Mouse (Mus musculus) cortical plate, adult 2 months (tissue): ENCODE measurements around the gene Commd9.

Source experiments
- CTCF ChIP-seq: fragments of 200-500 bp; IDR thresholded peaks from 2 replicates; pipeline ENCODE4 v1.5.1; 2011; ENCODE audit warnings: mild to moderate bottlenecking, control low read depth, low read length; ENCODE audit not compliant: insufficient read depth; ENCODE audit errors: extremely low read depth
- POLR2A ChIP-seq: fragments of 200-500 bp; IDR thresholded peaks from 2 replicates; pipeline ENCODE4 v1.6.1; 2011; ENCODE audit warnings: mild to moderate bottlenecking, low read length, control low read depth; ENCODE audit not compliant: insufficient read depth; ENCODE audit errors: extremely low read depth

DNA sequence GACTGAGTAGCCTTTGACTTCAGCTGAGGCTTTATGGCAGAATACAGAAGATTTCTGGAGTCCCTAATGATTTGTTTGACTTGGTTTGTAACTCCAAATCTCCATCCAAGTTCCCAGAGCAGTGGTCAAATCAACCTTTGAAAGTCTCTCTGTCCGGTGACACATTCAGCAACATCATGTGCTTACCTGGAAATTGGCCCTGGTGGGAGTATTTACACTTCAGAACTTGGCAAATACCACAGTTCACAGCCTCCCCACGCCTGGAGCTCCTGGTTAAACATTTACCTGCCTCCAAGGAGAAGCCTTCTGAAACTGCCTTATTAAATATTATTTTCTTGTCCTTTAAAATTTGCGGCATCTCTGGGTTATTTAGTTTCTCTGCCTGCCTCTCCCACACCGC is 37.1 kb downstream of the Commd9 start:
- TF ChIP-seq CTCF (no peak), POLR2A (no peak)
